Mouse (Mus musculus): ENCODE measurements at regions not wholly inside any gene's neighbourhood (a gene's known extent, or its start where the extent isn't known, plus 50 kb on each side); places are given as distances from the start of the nearest gene placed in this dataset.

- no peak for TF ChIP-seq CTCF (conservative IDR thresholded peaks at IDR 0.05; ENCODE audit: insufficient read depth, insufficient read length, low read depth, low read length)
- TF ChIP-seq POLR2A (IDR thresholded peaks at IDR 0.05; ENCODE audit: low read depth, low read length), result no peak
Observed at GRCm38 (mm10) chr12:9856128-9856621, 286.3 kb downstream of the Osr1 start.
